Mouse (Mus musculus) cerebellum, adult 11 months (tissue): ENCODE data around the gene Peg12.
A peak's percentile ranks its signal among the peaks of the same experiment; 100 is the strongest.

Experiments
- DNase-seq: peaks from one replicate; pipeline ENCODE4 v3.0.0; 2022

The Peg12 gene

GRCm38 (mm10) chr7:62463878-62464755 lies at the start of gene Peg12:
Gene Peg12, minus strand, starts transcription at chr7:62464510.
- DNase-seq: peak; percentile 3

GRCm38 (mm10) chr7:62486139-62486538 lies 21.8 kb upstream of the Peg12 start:
- DNase-seq: no peak

DNA sequence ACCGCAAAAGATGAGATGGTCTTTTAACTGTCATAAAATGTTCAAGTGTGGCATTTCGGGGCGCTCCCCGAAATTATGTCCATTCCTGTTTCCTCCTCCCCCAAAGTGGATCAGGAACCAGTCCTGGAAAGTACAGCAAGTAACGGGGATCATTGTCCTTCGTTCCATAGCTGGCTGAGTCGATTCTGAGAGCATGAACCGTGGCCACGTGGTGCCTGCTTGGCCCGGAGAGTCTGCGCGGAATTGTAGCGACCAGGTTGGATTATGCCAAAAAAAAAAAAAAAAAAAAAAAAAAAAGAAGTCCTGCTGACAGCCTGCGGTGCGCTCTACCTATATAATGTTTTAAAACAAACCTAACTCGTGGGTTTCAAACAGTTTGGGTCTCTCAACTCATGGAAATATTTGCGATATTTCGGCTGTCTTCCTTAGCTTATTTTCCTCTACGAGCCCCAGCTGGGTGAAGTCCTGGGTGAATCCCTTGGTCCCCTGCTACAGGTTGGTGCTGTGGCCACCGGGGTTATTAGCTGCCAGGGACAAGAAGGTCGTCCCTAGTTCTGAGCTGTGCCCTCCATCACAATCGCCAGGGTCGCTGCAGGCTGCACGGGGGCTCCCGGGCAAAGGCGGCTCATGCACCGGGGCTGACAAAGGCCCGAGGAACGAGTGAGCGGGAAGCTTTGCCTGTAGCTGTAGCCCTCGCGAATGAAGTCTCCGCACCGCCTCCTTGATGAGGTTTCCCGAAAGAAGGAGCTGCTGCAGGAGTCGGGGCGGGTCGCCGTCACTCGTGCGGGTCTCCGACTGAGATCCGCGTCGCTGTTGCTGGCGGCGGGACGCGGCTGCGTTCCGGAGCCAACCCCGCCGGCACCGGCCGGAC lies 1.1 kb downstream of the Peg12 start:
- no peak for DNase-seq

DNA sequence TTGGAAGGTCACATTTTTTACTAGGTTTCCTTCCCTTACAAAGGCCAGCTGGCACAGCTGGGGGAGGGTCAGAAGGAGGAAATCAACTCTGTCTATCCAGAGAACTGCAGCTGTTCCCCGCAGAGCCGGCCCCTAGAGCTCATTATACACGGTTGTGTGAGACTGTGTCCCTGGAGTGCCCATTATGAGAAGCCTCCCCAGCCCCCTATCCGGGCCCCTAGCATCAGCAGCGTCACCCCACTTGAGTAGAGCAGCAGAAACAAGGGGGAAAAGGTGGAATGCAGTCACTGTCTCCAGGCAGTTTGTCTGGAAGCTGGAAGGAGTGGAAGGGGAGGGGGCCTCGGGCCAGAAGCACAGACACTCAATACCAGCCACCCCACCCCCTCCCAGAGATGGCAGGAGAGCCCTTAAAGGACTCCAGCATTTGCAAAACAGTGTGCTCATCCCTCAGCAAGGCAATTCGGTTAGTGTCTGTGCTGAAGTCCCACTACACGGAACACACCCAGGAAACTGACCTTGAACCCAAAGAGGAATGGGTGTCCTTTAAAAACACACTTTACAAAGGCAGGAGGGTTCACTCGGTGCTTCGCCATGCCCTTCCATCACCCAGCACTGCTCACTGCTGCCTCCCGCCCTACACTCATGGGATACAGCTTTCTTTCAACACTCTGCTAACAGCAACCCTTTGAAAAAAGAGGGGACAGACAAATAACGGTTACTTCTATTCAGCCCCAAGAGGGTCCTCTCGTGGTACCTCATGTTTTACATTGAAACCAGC lies 1.9 kb downstream of the Peg12 start:
- no peak for DNase-seq

DNA sequence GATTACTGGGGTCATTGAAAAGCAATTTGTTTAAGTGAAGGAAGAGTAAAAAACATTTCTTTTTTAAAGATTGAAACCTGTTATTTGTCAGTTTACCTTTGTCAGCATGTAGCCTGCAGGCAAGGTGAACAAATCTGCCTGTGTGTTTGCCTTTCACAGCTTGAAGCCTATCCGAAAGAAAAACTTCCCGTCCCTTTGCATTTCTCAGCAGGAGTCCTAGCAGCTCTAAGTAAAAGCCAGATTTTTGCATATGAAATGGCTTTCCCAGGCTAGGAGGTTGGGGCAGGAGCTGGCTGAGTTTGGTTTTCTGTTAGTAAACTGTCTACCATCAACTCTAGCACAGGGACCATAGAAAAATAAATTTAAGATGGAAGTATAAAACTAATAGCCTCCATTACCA lies 12.0 kb downstream of the Peg12 start:
- no peak for DNase-seq

DNA sequence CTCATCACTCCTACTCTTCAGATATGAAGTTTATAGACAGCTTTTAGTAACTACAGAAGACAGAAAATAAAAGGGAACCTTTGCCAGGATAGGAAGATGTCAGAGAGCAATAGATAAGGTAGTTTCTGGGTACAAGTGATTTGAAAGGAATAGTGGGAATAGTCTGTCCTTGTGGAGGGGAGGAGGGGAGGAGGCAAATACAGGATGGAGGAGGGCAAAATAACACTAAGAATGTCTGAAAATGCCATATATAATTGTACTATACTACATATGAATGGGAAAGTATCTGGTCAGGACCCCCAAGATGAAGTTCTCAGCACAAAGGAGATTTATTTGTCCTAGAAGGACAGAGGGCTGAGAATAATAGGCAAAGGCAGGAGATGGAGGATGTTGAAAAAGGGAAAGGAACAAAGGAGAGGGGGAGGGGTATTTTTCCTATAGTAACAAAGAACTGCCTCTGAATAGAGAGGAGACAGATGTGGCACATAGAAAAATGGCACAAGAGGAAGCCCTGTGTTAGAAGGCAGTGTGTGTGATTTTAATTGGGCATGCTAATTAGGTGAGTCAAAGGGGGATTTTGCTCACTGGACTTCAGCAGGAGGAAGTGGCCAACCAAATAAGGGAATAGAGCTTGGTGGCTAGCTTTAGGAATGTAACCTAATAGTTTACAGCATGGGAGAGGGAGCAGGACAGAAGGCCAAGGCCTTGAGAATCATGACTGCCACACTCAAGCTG lies 18.7 kb downstream of the Peg12 start:
- DNase-seq: no peak

GRCm38 (mm10) chr7:62436394-62436793 lies 27.9 kb downstream of the Peg12 start:
- no peak for DNase-seq

DNA sequence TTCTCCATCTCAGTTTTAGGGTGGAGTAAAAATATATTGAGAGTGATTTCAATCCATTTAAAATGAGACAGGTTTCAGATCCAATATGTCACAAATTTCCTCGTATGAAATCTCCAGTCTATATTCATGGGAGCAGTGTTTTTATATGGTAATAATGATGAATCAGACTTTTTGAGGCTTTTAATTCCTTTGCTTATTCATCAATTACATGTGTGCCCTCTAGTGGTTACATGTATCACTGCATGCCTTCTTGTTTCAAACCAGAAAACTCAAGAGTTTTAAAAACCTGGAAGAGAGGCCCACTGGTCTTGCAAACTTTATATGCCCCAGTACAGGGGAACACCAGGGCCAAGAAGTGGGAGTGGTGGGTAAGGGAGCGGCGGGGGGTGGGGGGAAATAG lies 31.1 kb downstream of the Peg12 start:
- no peak for DNase-seq

GRCm38 (mm10) chr7:62428337-62428736 lies 36.0 kb downstream of the Peg12 start:
- no peak for DNase-seq

GRCm38 (mm10) chr7:62423210-62423609 lies 41.1 kb downstream of the Peg12 start:
- no peak for DNase-seq

DNA sequence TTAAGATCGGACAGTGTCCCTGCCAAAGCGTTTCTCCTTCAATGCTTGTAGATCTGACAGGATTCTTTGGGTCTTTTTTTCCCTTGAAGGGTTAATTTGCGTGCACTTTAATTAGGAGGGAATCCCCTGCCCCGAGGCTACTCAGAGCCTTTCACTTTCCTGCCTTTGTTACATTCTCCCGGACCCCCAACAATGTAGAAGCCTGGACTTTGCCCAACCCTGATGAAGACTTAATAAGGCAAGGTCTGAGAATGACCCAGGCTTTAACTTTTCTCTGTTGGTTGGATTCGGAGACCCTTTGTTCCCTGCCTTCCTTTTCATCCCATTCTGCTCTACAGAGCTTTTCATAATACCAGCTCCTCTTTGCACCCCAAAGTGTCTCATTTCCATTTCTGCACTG lies 43.7 kb downstream of the Peg12 start:
- DNase-seq: no peak

DNA sequence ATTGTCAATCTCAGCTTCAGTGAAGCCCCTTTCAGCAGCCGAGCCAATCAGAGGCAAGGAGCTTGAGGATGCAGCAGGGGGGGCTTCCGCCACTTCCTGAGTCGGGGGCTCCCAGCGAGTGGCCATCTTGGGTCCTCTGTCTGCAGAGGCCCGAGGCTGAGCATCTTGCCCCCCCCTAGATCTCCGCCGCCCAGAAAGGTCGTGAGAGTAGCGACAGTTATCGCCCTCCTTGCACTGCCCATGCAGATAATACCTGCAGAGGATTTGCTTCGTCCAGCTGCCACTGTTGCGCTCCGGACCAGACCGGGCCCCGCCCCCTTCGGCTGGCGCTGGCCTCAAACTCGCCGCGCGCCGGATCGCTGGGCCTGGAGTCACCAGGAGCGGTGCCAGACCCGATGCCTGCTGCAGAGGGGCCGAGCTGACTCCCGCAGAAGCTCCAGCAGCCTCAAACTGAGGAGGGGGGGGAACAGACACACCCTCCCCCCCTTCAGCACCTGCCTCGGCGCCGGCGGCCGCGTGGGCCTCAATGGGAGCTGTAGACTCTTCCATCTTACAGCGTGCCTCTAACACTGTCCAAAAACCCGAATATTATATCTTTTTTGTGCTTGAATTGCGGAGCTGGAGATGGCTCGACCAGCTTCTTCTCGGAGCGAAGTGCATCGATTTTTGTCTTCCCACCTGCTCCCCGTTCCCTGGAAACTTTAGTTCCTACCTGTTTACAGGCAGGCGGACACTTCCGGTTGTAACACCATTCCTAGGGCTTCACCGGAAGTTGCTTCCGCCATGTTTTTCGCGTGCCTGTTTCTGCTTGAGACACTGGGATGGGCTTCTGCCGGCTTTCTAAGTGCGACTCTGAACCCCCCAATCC lies 44.6 kb downstream of the Peg12 start, which contains the start of gene Mkrn3:
Gene Mkrn3, minus strand, starts transcription at position 647 of the 868 bp plus-strand sequence.
- DNase-seq: no peak

- DNase-seq: no peak
Observed at GRCm38 (mm10) chr7:62419105-62419492, 45.2 kb downstream of the Peg12 start.

DNA sequence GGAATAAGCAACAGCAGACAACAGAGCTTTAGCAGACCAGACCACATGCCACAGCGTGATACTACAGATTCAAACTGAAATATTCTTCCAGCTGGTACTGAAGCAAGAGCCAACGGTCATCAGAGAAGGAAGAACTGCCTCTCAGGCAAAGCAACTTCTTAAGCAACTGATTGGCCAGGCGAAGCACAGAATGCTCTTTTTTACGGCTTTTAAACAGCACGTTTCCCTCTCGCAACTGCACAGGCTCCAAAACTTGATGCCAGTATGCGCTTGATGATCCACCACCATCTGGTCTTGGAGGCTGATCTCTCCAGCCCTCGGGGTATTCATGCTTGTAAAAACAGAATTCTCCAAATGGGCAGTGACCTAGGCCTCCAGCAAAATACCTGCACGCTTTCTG lies 46.0 kb downstream of the Peg12 start:
- no peak for DNase-seq

DNA sequence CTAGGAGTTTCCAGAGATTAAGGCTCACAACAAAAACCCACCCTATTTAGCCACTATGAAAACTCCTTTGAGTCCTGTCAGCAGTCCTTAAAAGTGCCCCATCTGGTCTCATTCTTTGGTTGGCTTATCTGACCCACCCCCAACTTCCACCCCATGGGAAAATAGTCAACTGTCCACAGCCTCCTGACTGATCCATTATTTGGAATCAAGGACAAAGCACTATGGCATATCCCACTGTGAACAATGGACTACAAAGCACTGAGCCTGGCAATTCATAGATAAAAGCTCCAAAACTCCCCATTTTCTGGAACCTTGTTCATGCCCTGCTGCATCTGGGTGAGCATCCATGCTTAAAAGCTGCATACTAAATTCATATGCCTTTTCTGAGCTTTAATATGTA lies 48.1 kb downstream of the Peg12 start:
- DNase-seq: no peak

GRCm38 (mm10) chr7:62415222-62415621 lies 49.1 kb downstream of the Peg12 start:
- DNase-seq: no peak
